Mouse (Mus musculus): Measurements from ENCODE around the gene Tulp1. TPM values are rescaled to one million over a fixed set of nuclear protein-coding genes. Genes with fewer than 3 reads are reported as not detected.

The Tulp1 gene
- polyA plus RNA-seq, 1 experiment from 2014 or later = 1.5 TPM

- no peaks in the 10 kb centered on the region for H3K36me3 ChIP-seq (ENCODE audit: control insufficient read depth, insufficient read depth, low read length)
- H3K27me3 ChIP-seq (ENCODE audit: control insufficient read depth, insufficient read depth, low read length) = peaks cover 19% of the 10 kb centered on the region
- peak overlapping the region; percentile 54 for H3K4me3 ChIP-seq (replicated peaks; ENCODE audit: low read depth, low read length)
- peaks cover 14% of the 10 kb centered on the region for H3K4me1 ChIP-seq (ENCODE audit: control insufficient read depth, insufficient read depth, low read length)
- under 1% methylated on average over 51 of the region's 54 CpGs for WGBS
- no peaks in the 10 kb centered on the region for H3K9me3 ChIP-seq (ENCODE audit: control insufficient read depth, low read length)
- peak; percentile 68 for DNase-seq
- H3K4me2 ChIP-seq (ENCODE audit: low read length) = peak overlapping the region; percentile 88
- ATAC-seq (ENCODE audit: low FRiP score, low TSS enrichment) = peak; percentile 43
- H3K27ac ChIP-seq (replicated peaks; ENCODE audit: low read depth, low read length) = peak overlapping the region; percentile 41; the same call in 1 of the 2 replicates
- peak overlapping the region; percentile 58 for H3K9ac ChIP-seq (replicated peaks; ENCODE audit: low read length)
Measured at GRCm38 (mm10) chr17:28349901-28350465, 15.0 kb downstream of the Tulp1 start.

- H3K4me3 ChIP-seq (replicated peaks; ENCODE audit: low read depth, low read length) = peak overlapping the region; percentile 54
- 16% methylated on average over 13 of the region's 13 CpGs for WGBS
- H3K4me1 ChIP-seq (ENCODE audit: control insufficient read depth, insufficient read depth, low read length) = peaks cover 14% of the 10 kb centered on the region
- no peak overlapping the region for H3K27ac ChIP-seq (replicated peaks; ENCODE audit: low read depth, low read length)
- no peaks in the 10 kb centered on the region for H3K9me3 ChIP-seq (ENCODE audit: control insufficient read depth, low read length)
- no peak for ATAC-seq (ENCODE audit: low FRiP score, low TSS enrichment)
- H3K4me2 ChIP-seq (ENCODE audit: low read length) = peak overlapping the region; percentile 88
- H3K36me3 ChIP-seq (ENCODE audit: control insufficient read depth, insufficient read depth, low read length) = no peaks in the 10 kb centered on the region
- H3K27me3 ChIP-seq (ENCODE audit: control insufficient read depth, insufficient read depth, low read length) = peaks cover 19% of the 10 kb centered on the region
- DNase-seq = no peak
- peak overlapping the region; percentile 58; the same call in 1 of the 2 replicates for H3K9ac ChIP-seq (replicated peaks; ENCODE audit: low read length)
Measured at GRCm38 (mm10) chr17:28349264-28349880, 15.7 kb downstream of the Tulp1 start.

- 50% methylated on average over 6 of the region's 6 CpGs for WGBS
- Histone ChIP-seq H3K9ac (replicated peaks; ENCODE audit: low read length) (no peak overlapping the region), H3K27ac (replicated peaks; ENCODE audit: low read depth, low read length) (no peak overlapping the region), H3K27me3 (ENCODE audit: control insufficient read depth, insufficient read depth, low read length) (peaks cover 19% of the 10 kb centered on the region), H3K9me3 (ENCODE audit: control insufficient read depth, low read length) (no peaks in the 10 kb centered on the region), H3K4me1 (ENCODE audit: control insufficient read depth, insufficient read depth, low read length) (peaks cover 14% of the 10 kb centered on the region), H3K4me2 (ENCODE audit: low read length) (no peak overlapping the region), H3K36me3 (ENCODE audit: control insufficient read depth, insufficient read depth, low read length) (no peaks in the 10 kb centered on the region), H3K4me3 (replicated peaks; ENCODE audit: low read depth, low read length) (no peak overlapping the region)
- ATAC-seq (ENCODE audit: low FRiP score, low TSS enrichment) (no peak), DNase-seq (no peak)
Measured at GRCm38 (mm10) chr17:28348211-28348610, 16.8 kb downstream of the Tulp1 start.

GRCm38 (mm10) chr17:28347327-28347726, 17.7 kb downstream of the Tulp1 start:
- no peak for ATAC-seq (ENCODE audit: low FRiP score, low TSS enrichment)
- DNase-seq = no peak
- Histone ChIP-seq H3K36me3 (ENCODE audit: control insufficient read depth, insufficient read depth, low read length) (no peaks in the 10 kb centered on the region), H3K27me3 (ENCODE audit: control insufficient read depth, insufficient read depth, low read length) (peaks cover 19% of the 10 kb centered on the region), H3K4me1 (ENCODE audit: control insufficient read depth, insufficient read depth, low read length) (peaks cover 14% of the 10 kb centered on the region), H3K4me2 (ENCODE audit: low read length) (no peak overlapping the region), H3K9me3 (ENCODE audit: control insufficient read depth, low read length) (no peaks in the 10 kb centered on the region), H3K27ac (replicated peaks; ENCODE audit: low read depth, low read length) (no peak overlapping the region), H3K9ac (replicated peaks; ENCODE audit: low read length) (no peak overlapping the region), H3K4me3 (replicated peaks; ENCODE audit: low read depth, low read length) (no peak overlapping the region)
- WGBS = 84% methylated on average over 10 of the region's 10 CpGs

- no peaks in the 10 kb centered on the region for H3K9me3 ChIP-seq (ENCODE audit: control insufficient read depth, low read length)
- no peak overlapping the region for H3K27ac ChIP-seq (replicated peaks; ENCODE audit: low read depth, low read length)
- H3K4me3 ChIP-seq (replicated peaks; ENCODE audit: low read depth, low read length) = no peak overlapping the region
- peaks cover 4% of the 10 kb centered on the region; the same call in 1 of the 2 replicates for H3K27me3 ChIP-seq (ENCODE audit: control insufficient read depth, insufficient read depth, low read length)
- H3K4me2 ChIP-seq (ENCODE audit: low read length) = no peak overlapping the region
- ATAC-seq (ENCODE audit: low FRiP score, low TSS enrichment) (no peak), DNase-seq (no peak)
- no peak overlapping the region for H3K9ac ChIP-seq (replicated peaks; ENCODE audit: low read length)
- H3K4me1 ChIP-seq (ENCODE audit: control insufficient read depth, insufficient read depth, low read length) = peaks cover 11% of the 10 kb centered on the region; the same call in 1 of the 2 replicates
- H3K36me3 ChIP-seq (ENCODE audit: control insufficient read depth, insufficient read depth, low read length) = no peaks in the 10 kb centered on the region
- WGBS = 19% methylated on average over 10 of the region's 10 CpGs
Measured at GRCm38 (mm10) chr17:28345882-28346281, 19.1 kb downstream of the Tulp1 start.

DNA sequence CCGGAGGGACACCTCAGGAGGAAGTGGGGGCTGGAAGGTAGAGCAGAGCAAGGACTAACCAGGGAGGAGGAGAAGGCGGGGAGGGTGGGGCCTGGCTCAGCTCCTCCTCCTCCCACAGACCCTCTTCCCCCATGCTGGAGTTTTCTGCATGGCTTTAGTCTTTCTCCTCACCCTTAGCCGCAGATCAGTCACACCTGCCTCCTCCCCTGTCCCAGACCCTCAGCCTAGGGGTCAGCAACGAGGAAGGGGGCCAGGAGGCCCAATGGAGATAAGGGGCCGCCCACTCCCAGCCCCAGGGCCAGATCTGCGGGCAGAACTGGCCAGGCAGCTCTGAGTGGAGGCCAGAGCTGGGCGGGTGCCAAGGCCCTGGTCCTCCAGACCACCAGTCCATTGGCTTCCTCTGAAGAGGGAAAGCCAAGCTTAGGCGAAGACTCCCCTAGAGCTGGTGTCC, 19.7 kb downstream of the Tulp1 start:
- H3K4me1 ChIP-seq (ENCODE audit: control insufficient read depth, insufficient read depth, low read length) = peaks cover 10% of the 10 kb centered on the region; the same call in 1 of the 2 replicates
- no peak overlapping the region for H3K4me2 ChIP-seq (ENCODE audit: low read length)
- DNase-seq = no peak
- no peak for ATAC-seq (ENCODE audit: low FRiP score, low TSS enrichment)
- WGBS = 18% methylated on average over 8 of the region's 8 CpGs
- no peak overlapping the region for H3K27ac ChIP-seq (replicated peaks; ENCODE audit: low read depth, low read length)
- H3K9me3 ChIP-seq (ENCODE audit: control insufficient read depth, low read length) = no peaks in the 10 kb centered on the region
- H3K36me3 ChIP-seq (ENCODE audit: control insufficient read depth, insufficient read depth, low read length) = no peaks in the 10 kb centered on the region
- no peak overlapping the region for H3K4me3 ChIP-seq (replicated peaks; ENCODE audit: low read depth, low read length)
- no peak overlapping the region for H3K9ac ChIP-seq (replicated peaks; ENCODE audit: low read length)
- 0 out of 2 replicates have a peak, but pooled peaks cover 3% of the 10 kb centered on the region for H3K27me3 ChIP-seq (ENCODE audit: control insufficient read depth, insufficient read depth, low read length)

- ATAC-seq (ENCODE audit: low FRiP score, low TSS enrichment) (no peak), DNase-seq (no peak)
- H3K4me1 ChIP-seq (ENCODE audit: control insufficient read depth, insufficient read depth, low read length) = peaks cover 10% of the 10 kb centered on the region; the same call in 1 of the 2 replicates
- no peak overlapping the region for H3K27ac ChIP-seq (replicated peaks; ENCODE audit: low read depth, low read length)
- no peaks in the 10 kb centered on the region for H3K36me3 ChIP-seq (ENCODE audit: control insufficient read depth, insufficient read depth, low read length)
- H3K9me3 ChIP-seq (ENCODE audit: control insufficient read depth, low read length) = no peaks in the 10 kb centered on the region
- H3K27me3 ChIP-seq (ENCODE audit: control insufficient read depth, insufficient read depth, low read length) = no peaks in the 10 kb centered on the region
- H3K9ac ChIP-seq (replicated peaks; ENCODE audit: low read length) = no peak overlapping the region
- 62% methylated on average over 3 of the region's 3 CpGs for WGBS
- H3K4me3 ChIP-seq (replicated peaks; ENCODE audit: low read depth, low read length) = no peak overlapping the region
- no peak overlapping the region for H3K4me2 ChIP-seq (ENCODE audit: low read length)
Measured at GRCm38 (mm10) chr17:28344670-28345069, 20.4 kb downstream of the Tulp1 start.

- H3K9me3 ChIP-seq (ENCODE audit: control insufficient read depth, low read length) = no peaks in the 10 kb centered on the region
- no peak overlapping the region for H3K4me2 ChIP-seq (ENCODE audit: low read length)
- peaks cover 10% of the 10 kb centered on the region; the same call in 1 of the 2 replicates for H3K4me1 ChIP-seq (ENCODE audit: control insufficient read depth, insufficient read depth, low read length)
- no peaks in the 10 kb centered on the region for H3K36me3 ChIP-seq (ENCODE audit: control insufficient read depth, insufficient read depth, low read length)
- ATAC-seq (ENCODE audit: low FRiP score, low TSS enrichment) (no peak), DNase-seq (no peak)
- no peak overlapping the region for H3K9ac ChIP-seq (replicated peaks; ENCODE audit: low read length)
- no peaks in the 10 kb centered on the region for H3K27me3 ChIP-seq (ENCODE audit: control insufficient read depth, insufficient read depth, low read length)
- WGBS = 38% methylated on average over 4 of the region's 4 CpGs
- H3K4me3 ChIP-seq (replicated peaks; ENCODE audit: low read depth, low read length) = no peak overlapping the region
- no peak overlapping the region for H3K27ac ChIP-seq (replicated peaks; ENCODE audit: low read depth, low read length)
Measured at GRCm38 (mm10) chr17:28344050-28344607, 20.9 kb downstream of the Tulp1 start.
